Mouse (Mus musculus): ENCODE measurements at regions not wholly inside any gene's neighbourhood (a gene's known extent, or its start where the extent isn't known, plus 50 kb on each side); places are given as distances from the start of the nearest gene placed in this dataset.

DNA sequence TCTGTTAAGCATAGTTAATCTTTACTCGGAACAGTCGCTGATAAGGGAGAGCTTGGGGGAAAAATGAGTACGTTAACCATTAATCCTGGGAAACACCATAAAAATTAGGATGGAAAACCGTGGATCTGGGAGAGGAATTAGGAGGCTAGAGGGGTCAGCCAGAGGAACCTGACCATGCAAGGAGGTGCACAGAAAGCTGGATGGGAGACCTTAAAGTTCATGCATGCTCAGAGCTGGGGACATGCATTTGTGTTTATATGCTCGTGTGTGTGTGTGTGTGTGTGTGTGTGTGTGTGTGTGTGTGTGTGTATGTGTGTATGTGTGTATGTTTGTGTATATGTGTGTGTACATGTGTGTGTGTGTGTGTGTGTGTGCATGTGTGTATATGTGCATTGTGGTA, 143.2 kb upstream of the Irf2bp2 start:
- no peak overlapping the region for H3K4me2 ChIP-seq (replicated peaks; ENCODE audit: low read depth, low read length)
- ATAC-seq (ENCODE audit: low FRiP score, low TSS enrichment): no peak
- peak overlapping the region; percentile 97; the same call in 1 of the 2 replicates for H3K27ac ChIP-seq (ENCODE audit: low read depth, low read length)

DNA sequence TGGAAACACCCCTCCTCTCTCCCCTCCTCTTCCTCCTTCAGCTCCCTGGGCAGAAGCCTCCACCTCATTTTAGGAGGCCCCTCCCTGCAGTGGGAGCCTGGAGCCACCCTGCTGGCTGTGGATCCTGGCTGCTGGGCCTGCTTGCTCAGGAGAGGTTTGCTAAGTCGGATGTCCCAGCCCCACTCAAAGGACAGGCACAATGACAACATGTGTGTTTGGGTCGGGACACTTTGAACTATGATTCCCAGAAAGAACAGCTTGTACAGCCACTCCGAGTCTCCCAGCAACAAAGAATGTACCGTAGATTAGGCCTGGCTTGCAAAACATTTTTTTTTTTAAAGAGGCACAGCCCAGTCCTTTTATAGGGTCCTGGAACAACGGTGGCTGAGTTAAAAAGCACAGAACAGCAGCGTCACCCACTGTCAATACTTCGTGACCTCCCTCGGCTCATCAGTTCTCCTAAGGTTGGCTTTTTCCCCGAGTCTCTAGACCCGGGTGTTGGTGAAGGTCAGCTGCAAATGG, 142.7 kb upstream of the Irf2bp2 start:
- Histone ChIP-seq H3K9ac (ENCODE audit: low read depth, low read length) (peak overlapping the region; percentile 2), H3K4me1 (ENCODE audit: control insufficient read depth, insufficient read depth, low read length) (peaks cover 40% of the 10 kb centered on the region)
- WGBS: 12% methylated on average over 10 of the region's 10 CpGs

More for the DNA sequence above, 143.2 kb upstream of the Irf2bp2 start:
- Histone ChIP-seq H3K36me3 (ENCODE audit: control insufficient read depth, insufficient read depth, low read length) (no peaks in the 10 kb centered on the region), H3K9me3 (ENCODE audit: control insufficient read depth, low read length) (no peaks in the 10 kb centered on the region), H3K27me3 (ENCODE audit: control insufficient read depth, insufficient read depth, low read length) (no peaks in the 10 kb centered on the region), H3K4me1 (ENCODE audit: control insufficient read depth, insufficient read depth, low read length) (peaks cover 40% of the 10 kb centered on the region), H3K4me3 (ENCODE audit: low read length) (no peak overlapping the region), H3K9ac (ENCODE audit: low read depth, low read length) (no peak overlapping the region)
- WGBS: 14% methylated on average over 5 of the region's 5 CpGs

DNA sequence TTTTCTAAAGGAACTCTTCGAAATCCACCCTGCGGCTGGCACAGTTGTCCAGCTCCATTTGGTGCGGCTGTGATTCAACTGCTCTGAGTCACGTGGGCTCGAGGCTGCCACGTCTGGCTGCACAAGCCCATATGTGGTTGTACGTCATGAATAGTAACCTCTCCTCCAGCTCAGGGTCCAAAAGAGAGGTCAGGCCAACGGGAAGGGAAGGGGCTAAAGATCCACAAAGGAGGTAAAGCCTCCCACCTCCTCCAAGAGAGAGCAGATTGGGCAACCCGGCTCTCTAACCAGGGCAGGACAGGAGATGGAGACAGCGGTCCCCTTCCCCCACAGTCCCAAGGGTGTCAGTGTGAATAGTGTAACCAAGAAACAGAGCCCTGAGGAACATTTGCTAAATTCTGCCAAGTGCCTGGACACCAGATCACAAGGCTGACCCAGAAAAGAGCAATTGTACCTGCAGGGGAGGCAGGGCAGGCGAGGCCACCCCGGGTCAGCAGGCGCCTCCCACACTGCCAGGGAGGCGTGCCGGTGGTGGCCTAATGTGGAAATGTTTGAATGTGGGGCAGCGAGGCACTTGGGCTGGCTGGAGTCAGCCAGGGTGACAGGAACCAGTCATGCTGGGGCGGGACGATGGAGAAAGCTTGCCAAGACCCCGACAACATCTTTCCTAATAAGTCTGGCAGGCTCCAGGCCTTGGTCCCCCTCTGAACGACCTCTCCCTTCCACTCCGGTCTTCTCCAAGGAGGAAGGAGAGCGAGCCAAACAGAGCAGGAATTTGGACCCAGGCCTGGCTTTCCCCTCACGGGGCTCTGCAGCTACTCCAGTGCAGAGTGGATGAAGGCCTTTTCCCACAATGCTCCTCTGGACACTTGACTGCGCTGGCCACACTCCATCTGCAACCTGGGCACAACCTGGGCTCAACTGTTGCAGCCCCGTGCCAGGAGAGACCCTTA, 142.0 kb upstream of the Irf2bp2 start:
- H3K9ac ChIP-seq (ENCODE audit: low read depth, low read length): peak overlapping the region; percentile 2
- H3K4me3 ChIP-seq (ENCODE audit: low read length): no peak overlapping the region
- peak overlapping the region; percentile 13; the same call in 1 of the 2 replicates for H3K4me2 ChIP-seq (replicated peaks; ENCODE audit: low read depth, low read length)
- peaks cover 40% of the 10 kb centered on the region for H3K4me1 ChIP-seq (ENCODE audit: control insufficient read depth, insufficient read depth, low read length)
- 12% methylated on average over 25 of the region's 25 CpGs for WGBS
- peak; percentile 70 for ATAC-seq (ENCODE audit: low FRiP score, low TSS enrichment)
- H3K9me3 ChIP-seq (ENCODE audit: control insufficient read depth, low read length): no peaks in the 10 kb centered on the region
- H3K36me3 ChIP-seq (ENCODE audit: control insufficient read depth, insufficient read depth, low read length): no peaks in the 10 kb centered on the region
- H3K27ac ChIP-seq (ENCODE audit: low read depth, low read length): peak overlapping the region; percentile 97
- no peaks in the 10 kb centered on the region for H3K27me3 ChIP-seq (ENCODE audit: control insufficient read depth, insufficient read depth, low read length)

More for the DNA sequence above, 142.7 kb upstream of the Irf2bp2 start:
- H3K27ac ChIP-seq (ENCODE audit: low read depth, low read length): peak overlapping the region; percentile 97
- H3K4me3 ChIP-seq (ENCODE audit: low read length): no peak overlapping the region
- peak; percentile 36; the same call in 1 of the 2 replicates for ATAC-seq (ENCODE audit: low FRiP score, low TSS enrichment)
- peak overlapping the region; percentile 13 for H3K4me2 ChIP-seq (replicated peaks; ENCODE audit: low read depth, low read length)
- H3K27me3 ChIP-seq (ENCODE audit: control insufficient read depth, insufficient read depth, low read length): no peaks in the 10 kb centered on the region
- no peaks in the 10 kb centered on the region for H3K9me3 ChIP-seq (ENCODE audit: control insufficient read depth, low read length)
- no peaks in the 10 kb centered on the region for H3K36me3 ChIP-seq (ENCODE audit: control insufficient read depth, insufficient read depth, low read length)

DNA sequence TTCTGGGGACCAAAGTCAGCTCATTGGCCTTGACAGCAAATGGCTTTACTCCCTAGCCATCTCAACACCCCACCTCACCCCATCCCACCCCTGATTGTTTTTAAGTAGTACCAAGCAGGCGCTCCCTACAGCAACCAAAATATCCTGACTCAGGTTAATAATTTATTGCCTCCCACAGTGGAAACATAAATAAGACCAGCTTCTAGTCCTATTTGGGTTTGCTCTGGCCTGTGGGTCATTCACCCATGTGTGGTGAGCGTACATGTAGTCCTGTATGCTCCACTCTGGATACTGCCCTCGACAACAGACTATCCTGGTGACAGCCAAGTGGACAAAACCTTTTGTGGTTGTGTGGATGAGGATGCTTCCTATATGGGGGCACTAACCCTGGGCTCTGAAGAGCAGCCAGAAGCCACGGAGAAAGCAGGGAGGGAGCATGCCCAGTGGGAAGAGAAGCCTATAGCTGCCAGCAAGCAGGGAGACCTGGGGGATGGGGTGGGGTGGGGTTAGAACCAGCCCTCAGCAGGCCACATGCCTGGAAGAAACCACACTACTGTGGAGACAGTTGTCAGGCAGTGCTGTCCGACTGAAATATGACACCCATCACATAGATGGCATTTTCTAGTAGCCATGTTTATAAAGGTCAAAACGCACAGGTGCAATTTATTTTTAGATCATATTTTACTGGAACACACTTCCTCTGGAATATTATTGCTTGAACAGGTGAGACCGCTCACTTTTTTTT, 141.1 kb upstream of the Irf2bp2 start:
- ATAC-seq (ENCODE audit: low FRiP score, low TSS enrichment): peak; percentile 53
- Histone ChIP-seq H3K4me2 (replicated peaks; ENCODE audit: low read depth, low read length) (0 out of 2 replicates have a peak overlapping the region, but pooled peaks have one; percentile 3), H3K27me3 (ENCODE audit: control insufficient read depth, insufficient read depth, low read length) (no peaks in the 10 kb centered on the region), H3K9ac (ENCODE audit: low read depth, low read length) (no peak overlapping the region), H3K4me3 (ENCODE audit: low read length) (no peak overlapping the region), H3K4me1 (ENCODE audit: control insufficient read depth, insufficient read depth, low read length) (peaks cover 40% of the 10 kb centered on the region), H3K9me3 (ENCODE audit: control insufficient read depth, low read length) (no peaks in the 10 kb centered on the region), H3K36me3 (ENCODE audit: control insufficient read depth, insufficient read depth, low read length) (no peaks in the 10 kb centered on the region), H3K27ac (ENCODE audit: low read depth, low read length) (peak overlapping the region; percentile 97)
- WGBS: 15% methylated on average over 7 of the region's 7 CpGs

DNA sequence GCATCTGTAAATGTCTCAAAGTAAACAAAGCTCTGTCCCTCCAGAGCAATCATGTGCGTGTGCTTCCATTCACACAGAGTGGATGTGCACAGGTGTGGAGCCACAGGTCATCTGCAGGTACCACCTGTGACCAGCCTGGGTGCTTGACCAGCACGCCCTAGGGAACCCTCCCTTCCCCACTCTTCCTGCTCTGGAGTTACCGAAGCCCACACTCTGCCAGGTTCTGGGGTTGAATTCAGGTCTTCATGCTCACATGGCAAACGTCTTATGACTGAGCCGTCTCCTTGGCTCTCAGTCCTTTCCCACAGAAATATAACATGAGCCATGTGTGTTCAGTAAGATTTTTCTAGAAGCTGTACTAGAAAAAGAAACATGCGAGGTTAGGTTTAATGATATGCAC, 140.0 kb upstream of the Irf2bp2 start:
- H3K4me1 ChIP-seq (ENCODE audit: control insufficient read depth, insufficient read depth, low read length): peaks cover 40% of the 10 kb centered on the region
- no peak overlapping the region for H3K4me3 ChIP-seq (ENCODE audit: low read length)
- no peak for ATAC-seq (ENCODE audit: low FRiP score, low TSS enrichment)
- no peak overlapping the region for H3K9ac ChIP-seq (ENCODE audit: low read depth, low read length)
- WGBS: 70% methylated on average over 6 of the region's 6 CpGs
- no peak overlapping the region for H3K4me2 ChIP-seq (replicated peaks; ENCODE audit: low read depth, low read length)
- no peaks in the 10 kb centered on the region for H3K27me3 ChIP-seq (ENCODE audit: control insufficient read depth, insufficient read depth, low read length)
- H3K36me3 ChIP-seq (ENCODE audit: control insufficient read depth, insufficient read depth, low read length): no peaks in the 10 kb centered on the region
- peak overlapping the region; percentile 97; the same call in 1 of the 2 replicates for H3K27ac ChIP-seq (ENCODE audit: low read depth, low read length)
- H3K9me3 ChIP-seq (ENCODE audit: control insufficient read depth, low read length): no peaks in the 10 kb centered on the region

DNA sequence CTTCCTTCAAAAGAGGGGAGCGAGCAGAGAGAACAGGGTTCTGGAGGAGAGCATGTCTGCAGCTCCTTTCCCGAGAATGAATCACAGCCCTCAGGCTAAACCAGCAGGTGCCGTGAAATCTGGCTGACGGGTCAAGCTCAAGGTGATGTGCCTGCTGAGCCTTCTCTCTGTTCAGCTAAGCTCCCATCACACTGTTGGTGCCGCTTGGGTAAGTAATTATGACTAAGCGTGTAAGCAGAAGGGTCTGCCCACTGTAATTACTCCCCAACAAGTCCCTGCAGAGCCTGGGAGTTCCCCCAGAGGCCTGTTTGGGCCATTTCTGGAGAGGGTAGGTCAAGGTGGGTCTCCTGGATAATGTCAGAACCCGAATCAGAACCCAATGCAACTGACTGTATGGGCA, 139.5 kb upstream of the Irf2bp2 start:
- Histone ChIP-seq H3K36me3 (ENCODE audit: control insufficient read depth, insufficient read depth, low read length) (no peaks in the 10 kb centered on the region), H3K4me3 (ENCODE audit: low read length) (no peak overlapping the region), H3K4me1 (ENCODE audit: control insufficient read depth, insufficient read depth, low read length) (peaks cover 41% of the 10 kb centered on the region), H3K4me2 (replicated peaks; ENCODE audit: low read depth, low read length) (no peak overlapping the region), H3K27ac (ENCODE audit: low read depth, low read length) (no peak overlapping the region; the same call in 1 of the 2 replicates), H3K9ac (ENCODE audit: low read depth, low read length) (no peak overlapping the region), H3K9me3 (ENCODE audit: control insufficient read depth, low read length) (no peaks in the 10 kb centered on the region), H3K27me3 (ENCODE audit: control insufficient read depth, insufficient read depth, low read length) (no peaks in the 10 kb centered on the region)
- WGBS: 62% methylated on average over 7 of the region's 7 CpGs
- ATAC-seq (ENCODE audit: low FRiP score, low TSS enrichment): no peak

DNA sequence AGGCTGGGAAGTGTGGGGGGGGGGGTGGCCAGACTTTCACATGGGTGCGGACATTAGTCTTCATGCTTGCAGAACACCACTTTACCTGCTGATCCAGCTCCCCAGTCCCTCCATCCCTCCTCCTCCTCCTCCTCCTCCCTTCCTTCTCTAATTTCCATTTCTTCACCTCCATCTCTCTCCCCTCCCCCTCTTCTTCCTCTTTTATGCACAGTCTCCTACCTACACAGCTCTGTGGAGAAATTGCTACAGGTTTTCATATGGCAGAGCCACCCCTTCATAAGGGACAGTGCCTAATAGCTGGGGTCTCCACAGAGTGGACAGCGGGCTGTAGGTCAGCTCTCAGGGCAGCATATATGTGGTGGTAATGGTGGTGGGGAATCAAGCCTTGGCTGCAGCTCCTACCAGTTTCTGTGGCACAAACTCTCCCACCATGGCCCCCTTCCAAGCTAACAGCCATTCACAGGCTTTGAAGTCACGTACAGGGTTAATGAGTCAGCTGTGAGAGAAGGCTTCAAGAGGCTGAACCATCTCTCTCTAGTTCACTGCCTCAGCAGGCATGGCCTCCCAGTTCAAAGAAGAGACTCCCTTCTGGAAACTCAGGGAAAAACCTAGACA, 136.3 kb upstream of the Irf2bp2 start:
- H3K4me1 ChIP-seq (ENCODE audit: control insufficient read depth, insufficient read depth, low read length): peaks cover 25% of the 10 kb centered on the region
- H3K36me3 ChIP-seq (ENCODE audit: control insufficient read depth, insufficient read depth, low read length): no peaks in the 10 kb centered on the region
- no peaks in the 10 kb centered on the region for H3K27me3 ChIP-seq (ENCODE audit: control insufficient read depth, insufficient read depth, low read length)
- 75% methylated on average over 3 of the region's 3 CpGs for WGBS
- ATAC-seq (ENCODE audit: low FRiP score, low TSS enrichment): no peak
- H3K9ac ChIP-seq (ENCODE audit: low read depth, low read length): no peak overlapping the region
- H3K27ac ChIP-seq (ENCODE audit: low read depth, low read length): peak overlapping the region; percentile 9; the same call in 1 of the 2 replicates
- no peak overlapping the region for H3K4me2 ChIP-seq (replicated peaks; ENCODE audit: low read depth, low read length)
- H3K4me3 ChIP-seq (ENCODE audit: low read length): no peak overlapping the region
- H3K9me3 ChIP-seq (ENCODE audit: control insufficient read depth, low read length): no peaks in the 10 kb centered on the region; the same call in 1 of the 2 replicates

DNA sequence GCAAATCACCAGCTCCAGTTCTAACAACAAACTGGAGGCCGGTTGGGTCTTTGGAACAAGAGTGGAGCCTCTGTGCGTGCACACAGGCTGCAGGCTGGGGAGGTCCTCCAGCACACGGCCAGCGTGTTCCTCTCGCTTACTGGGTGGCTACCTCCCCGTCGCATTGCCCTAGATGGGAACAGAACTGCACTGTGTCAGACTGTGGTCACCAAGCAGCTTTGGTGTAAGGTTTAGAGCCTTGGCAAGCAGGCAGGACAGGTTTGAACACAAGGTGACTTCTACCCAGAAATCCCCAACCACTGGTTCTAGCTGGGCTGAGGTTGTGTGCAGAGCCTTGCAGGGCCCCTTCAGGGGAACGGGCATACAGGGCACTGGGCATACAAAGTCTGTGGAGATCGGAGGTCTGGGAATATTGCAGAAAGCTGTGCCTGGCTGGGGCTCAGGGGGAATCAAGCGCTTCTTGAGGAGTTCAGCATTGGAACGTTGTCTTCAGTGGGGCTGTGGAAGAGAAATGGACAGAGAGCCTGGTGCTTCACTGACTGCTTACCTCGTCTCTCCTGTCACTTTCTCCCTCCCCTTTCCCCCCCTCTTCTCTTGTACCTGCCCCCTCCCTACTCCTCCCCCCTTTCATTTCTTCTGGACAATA, 135.3 kb upstream of the Irf2bp2 start:
- H3K4me1 ChIP-seq (ENCODE audit: control insufficient read depth, insufficient read depth, low read length): peaks cover 15% of the 10 kb centered on the region
- no peak for ATAC-seq (ENCODE audit: low FRiP score, low TSS enrichment)
- H3K27ac ChIP-seq (ENCODE audit: low read depth, low read length): peak overlapping the region; percentile 37; the same call in 1 of the 2 replicates
- no peak overlapping the region for H3K4me3 ChIP-seq (ENCODE audit: low read length)
- H3K9ac ChIP-seq (ENCODE audit: low read depth, low read length): no peak overlapping the region
- H3K4me2 ChIP-seq (replicated peaks; ENCODE audit: low read depth, low read length): no peak overlapping the region
- H3K36me3 ChIP-seq (ENCODE audit: control insufficient read depth, insufficient read depth, low read length): no peaks in the 10 kb centered on the region
- H3K27me3 ChIP-seq (ENCODE audit: control insufficient read depth, insufficient read depth, low read length): no peaks in the 10 kb centered on the region
- H3K9me3 ChIP-seq (ENCODE audit: control insufficient read depth, low read length): no peaks in the 10 kb centered on the region; the same call in 1 of the 2 replicates
- 78% methylated on average over 12 of the region's 12 CpGs for whole genome bisulfite sequencing
